8 mouse cellular contexts compared by ENCODE assay signal in the genomic region with DNA sequence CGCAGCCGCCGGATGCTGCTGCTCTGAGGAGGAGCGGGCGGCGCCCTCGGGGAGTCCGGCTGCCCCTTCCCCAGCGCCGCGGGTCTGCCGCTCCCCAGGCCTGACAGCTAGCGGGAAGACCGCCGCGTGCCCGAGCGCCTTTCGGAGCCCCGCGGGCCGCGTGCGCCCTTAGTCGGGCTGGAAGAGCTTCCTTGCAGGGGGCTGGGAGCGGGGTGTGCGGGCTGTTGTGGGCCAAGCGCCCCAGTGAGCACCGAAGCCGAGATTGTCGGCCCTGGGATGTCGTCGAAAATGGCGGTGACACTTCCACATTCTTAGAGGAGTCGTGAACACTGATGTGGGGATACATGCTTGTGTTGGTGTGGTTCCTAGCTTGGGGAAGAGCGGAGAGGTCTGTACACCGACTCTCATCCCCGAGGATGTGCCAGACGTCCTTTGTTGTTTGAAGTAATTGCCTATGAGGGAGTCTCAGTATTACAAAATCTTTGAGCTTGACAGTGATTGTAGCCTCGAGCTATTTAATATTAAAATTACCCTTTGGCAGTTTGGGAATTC. TPM values are rescaled to one million over a fixed set of nuclear protein-coding genes. Genes with fewer than 3 reads are reported as not detected.
DNase-seq lines count a peak whose midpoint lies in the region; ATAC-seq and TF ChIP-seq lines count a peak whose summit lies in the region.

No protein-coding gene starts in this region.

- no peaks in the 10 kb centered on the region for H3K36me3 ChIP-seq in forebrain, embryonic 14.5 days (ENCODE audit: control insufficient read depth, insufficient read depth, low read length)
- no peaks in the 10 kb centered on the region for H3K36me3 ChIP-seq in liver, embryonic 11.5 days (ENCODE audit: control insufficient read depth, insufficient read depth, low read length)
- H3K36me3 ChIP-seq in small intestine, adult 2 months (ENCODE audit: control insufficient read depth, insufficient read depth, low read length), result no peaks in the 10 kb centered on the region

- intact Hi-C loops in left cerebral cortex, adult 2 months (cut with DNase I), result loop anchor here (2.0 to 5.0 kb wide), 3 partner anchors 36 to 137 kb away; a partner anchor contains a TSS
- intact Hi-C loops in left cerebral cortex, postnatal 14 days (cut with DNase I), result loop anchor here (2.0 kb wide), 1 partner anchor 36 kb away; no protein-coding TSS in a partner anchor

- TF ChIP-seq POLR2A in bone marrow, adult 2 months (IDR thresholded peaks at IDR 0.05; ENCODE audit: borderline replicate concordance, control insufficient read depth, low read depth, low read length), result no peak
- no peak for TF ChIP-seq POLR2A in small intestine, adult 2 months (IDR thresholded peaks at IDR 0.05; ENCODE audit: low read depth, low read length)

- H3K4me3 ChIP-seq in left cerebral cortex, adult 2 months, result peak overlapping the region; percentile 90
- peak overlapping the region; percentile 100 for H3K4me3 ChIP-seq in bone marrow, adult 2 months (replicated peaks; ENCODE audit: control insufficient read depth, low read depth, low read length)
- H3K4me3 ChIP-seq in forebrain, embryonic 14.5 days (ENCODE audit: low read depth, low read length), result peak overlapping the region; percentile 98
- H3K4me3 ChIP-seq in liver, embryonic 11.5 days (ENCODE audit: low read depth, low read length), result peak overlapping the region; percentile 99
- H3K4me3 ChIP-seq in small intestine, adult 2 months (ENCODE audit: low read depth, low read length), result peak overlapping the region; percentile 94

- H3K9ac ChIP-seq in forebrain, embryonic 14.5 days (ENCODE audit: low read length), result peak overlapping the region; percentile 99
- H3K9ac ChIP-seq in liver, embryonic 11.5 days (ENCODE audit: low read depth, low read length), result peak overlapping the region; percentile 98

- under 1% methylated on average over 40 of the region's 40 CpGs for WGBS in bone marrow, adult 2 months
- under 1% methylated on average over 39 of the region's 40 CpGs for WGBS in forebrain, embryonic 14.5 days
- WGBS in liver, embryonic 11.5 days, result under 1% methylated on average over 40 of the region's 40 CpGs
- under 1% methylated on average over 39 of the region's 40 CpGs for WGBS in small intestine, adult 2 months

- no peak for TF ChIP-seq CTCF in left cerebral cortex, adult 2 months (IDR thresholded peaks at IDR 0.05)
- TF ChIP-seq CTCF in bone marrow, adult 2 months (IDR thresholded peaks at IDR 0.05; ENCODE audit: control insufficient read depth, insufficient read depth, low read length), result no peak
- no peak for TF ChIP-seq CTCF in small intestine, adult 2 months (IDR thresholded peaks at IDR 0.05; ENCODE audit: extremely low read depth, insufficient read length, insufficient replicate concordance, low read depth, low read length)

- no peak for DNase-seq in left cerebral cortex, adult 2 months (ENCODE audit: extremely low spot score in 1 of 2, low spot score in 2 of 2)
- no peak for DNase-seq in left cerebral cortex, postnatal 14 days (ENCODE audit: low spot score in 2 of 2)
- peak; percentile 67 for DNase-seq in forebrain, embryonic 14.5 days (ENCODE audit: low spot score)
- no peak for DNase-seq in liver, embryonic 11.5 days (ENCODE audit: low spot score)
- DNase-seq in adrenal gland, postnatal 25 days, result no peak
- DNase-seq in gastrocnemius, postnatal 25 days, result no peak

- H3K27ac ChIP-seq in left cerebral cortex, adult 2 months, result peak overlapping the region; percentile 97
- H3K27ac ChIP-seq in bone marrow, adult 2 months (ENCODE audit: control insufficient read depth, insufficient read depth, low read depth, low read length, poor library complexity), result peak overlapping the region; percentile 93
- H3K27ac ChIP-seq in forebrain, embryonic 14.5 days (ENCODE audit: low read depth, low read length), result peak overlapping the region; percentile 93
- H3K27ac ChIP-seq in liver, embryonic 11.5 days (ENCODE audit: low read depth, low read length), result peak overlapping the region; percentile 86
- H3K27ac ChIP-seq in small intestine, adult 2 months (ENCODE audit: insufficient read depth, low read depth, low read length), result peak overlapping the region; percentile 90

- no peaks in the 10 kb centered on the region for H3K4me1 ChIP-seq in bone marrow, adult 2 months (ENCODE audit: control insufficient read depth, insufficient read depth, low read length)
- H3K4me1 ChIP-seq in forebrain, embryonic 14.5 days (ENCODE audit: control insufficient read depth, insufficient read depth, low read length), result no peaks in the 10 kb centered on the region
- H3K4me1 ChIP-seq in liver, embryonic 11.5 days (replicated peaks; ENCODE audit: control insufficient read depth, insufficient read depth, low read length), result no peaks in the 10 kb centered on the region
- H3K4me1 ChIP-seq in small intestine, adult 2 months (ENCODE audit: control insufficient read depth, insufficient read depth, insufficient read length, low read length), result no peaks in the 10 kb centered on the region

- no peaks in the 10 kb centered on the region for H3K27me3 ChIP-seq in forebrain, embryonic 14.5 days (replicated peaks; ENCODE audit: control insufficient read depth, insufficient read depth, low read length)
- H3K27me3 ChIP-seq in liver, embryonic 11.5 days (replicated peaks; ENCODE audit: control insufficient read depth, insufficient read depth, low read length), result no peaks in the 10 kb centered on the region
- H3K27me3 ChIP-seq in small intestine, adult 2 months (ENCODE audit: control insufficient read depth, insufficient read depth, low read length), result no peaks in the 10 kb centered on the region

- H3K4me2 ChIP-seq in forebrain, embryonic 14.5 days (ENCODE audit: low read length), result peak overlapping the region; percentile 74
- H3K4me2 ChIP-seq in liver, embryonic 11.5 days, result peak overlapping the region; percentile 76

- H3K9me3 ChIP-seq in forebrain, embryonic 14.5 days (replicated peaks; ENCODE audit: control insufficient read depth, low read length), result no peaks in the 10 kb centered on the region
- no peaks in the 10 kb centered on the region for H3K9me3 ChIP-seq in liver, embryonic 11.5 days (ENCODE audit: control insufficient read depth, low read length)

- ATAC-seq in forebrain, embryonic 14.5 days, result peak; percentile 81
- ATAC-seq in liver, embryonic 11.5 days (replicated peaks; ENCODE audit: low FRiP score), result peak; percentile 64; the same call in 1 of the 2 replicates

RNA-seq across cellular contexts. Expression of a gene that starts 47.9 kb away (rescaled TPM):
- 100 to 1,000 TPM; 132 to 134 TPM for total RNA-seq in left cerebral cortex, adult 2 months (2021)
- 100 to 1,000 TPM; 112 to 116 TPM for total RNA-seq in left cerebral cortex, postnatal 14 days (2021)
- 31.7 and 64.9 TPM in 2 replicates for polyA plus RNA-seq in bone marrow, adult 2 months (2011; ENCODE audit: insufficient read depth, insufficient read length, low replicate concordance, missing spikeins)
- polyA plus RNA-seq in forebrain, embryonic 14.5 days (2014; fragmentation: Nextera tagmentation; extraction: Ambion mirVana), result 91.4 and 114 TPM in 2 replicates
- 53.1 and 54.9 TPM in 2 replicates for polyA plus RNA-seq in liver, embryonic 11.5 days (2014; fragmentation: Nextera tagmentation; extraction: Ambion mirVana)
- polyA plus RNA-seq in small intestine, adult 2 months (2012; rRNA removed), result 1.8 and 2.9 TPM in 2 replicates
- 102 and 117 TPM in 2 replicates for total RNA-seq in adrenal gland, postnatal 25 days (2021)
- 10 to 100 TPM; 36.3 to 39.0 TPM for total RNA-seq in gastrocnemius, postnatal 25 days (2021)
